Mouse (Mus musculus): ENCODE data around the gene Kcnt1. TPM values are rescaled to one million over a fixed set of nuclear protein-coding genes. Genes with fewer than 3 reads are reported as not detected.

Gene Kcnt1
- polyA plus RNA-seq, 1 experiment from 2014 or later: 0.10 TPM

GRCm38 (mm10) chr2:25882276-25882675, 18.7 kb downstream of the Kcnt1 start:
- 53% methylated on average over 1 of the region's 1 CpGs for WGBS

GRCm38 (mm10) chr2:25884756-25885155, 21.2 kb downstream of the Kcnt1 start:
- no peaks in the 10 kb centered on the region for H3K36me3 ChIP-seq (replicated peaks)
- H3K9me3 ChIP-seq: no peaks in the 10 kb centered on the region
- no peaks in the 10 kb centered on the region for H3K4me1 ChIP-seq
- no peak overlapping the region for H3K4me3 ChIP-seq
- peaks cover 5% of the 10 kb centered on the region; the same call in 1 of the 2 replicates for H3K27me3 ChIP-seq (replicated peaks; ENCODE audit: low read depth, poor library complexity, severe bottlenecking)
- WGBS: 76% methylated on average over 3 of the region's 3 CpGs
- no peak for DNase-seq (ENCODE audit: low spot score)
- H3K27ac ChIP-seq (replicated peaks): no peak overlapping the region

More at GRCm38 (mm10) chr2:25882276-25882675, 18.7 kb downstream of the Kcnt1 start:
- Histone ChIP-seq H3K36me3 (replicated peaks) (no peaks in the 10 kb centered on the region), H3K27me3 (replicated peaks; ENCODE audit: low read depth, poor library complexity, severe bottlenecking) (peaks cover 29% of the 10 kb centered on the region), H3K4me1 (peaks cover 9% of the 10 kb centered on the region), H3K9me3 (no peaks in the 10 kb centered on the region), H3K27ac (replicated peaks) (no peak overlapping the region), H3K4me3 (no peak overlapping the region)
- no peak for DNase-seq (ENCODE audit: low spot score)

GRCm38 (mm10) chr2:25887226-25887625, 23.7 kb downstream of the Kcnt1 start:
- H3K4me3 ChIP-seq: no peak overlapping the region
- no peaks in the 10 kb centered on the region for H3K9me3 ChIP-seq
- H3K36me3 ChIP-seq (replicated peaks): no peaks in the 10 kb centered on the region
- DNase-seq (ENCODE audit: low spot score): no peak
- H3K27me3 ChIP-seq (replicated peaks; ENCODE audit: low read depth, poor library complexity, severe bottlenecking): no peaks in the 10 kb centered on the region
- no peaks in the 10 kb centered on the region for H3K4me1 ChIP-seq
- 72% methylated on average over 8 of the region's 8 CpGs for WGBS
- no peak overlapping the region for H3K27ac ChIP-seq (replicated peaks)

- Histone ChIP-seq H3K27ac (replicated peaks) (no peak overlapping the region), H3K4me1 (no peaks in the 10 kb centered on the region), H3K9me3 (no peaks in the 10 kb centered on the region), H3K36me3 (replicated peaks) (no peaks in the 10 kb centered on the region), H3K4me3 (no peak overlapping the region), H3K27me3 (replicated peaks; ENCODE audit: low read depth, poor library complexity, severe bottlenecking) (no peaks in the 10 kb centered on the region)
- WGBS: 66% methylated on average over 5 of the region's 5 CpGs
- DNase-seq (ENCODE audit: low spot score): no peak
Observed at GRCm38 (mm10) chr2:25888144-25888543, 24.6 kb downstream of the Kcnt1 start.

- H3K4me1 ChIP-seq: peaks cover 5% of the 10 kb centered on the region; the same call in 1 of the 2 replicates
- DNase-seq (ENCODE audit: low spot score): no peak
- H3K36me3 ChIP-seq (replicated peaks): no peaks in the 10 kb centered on the region
- no peak overlapping the region for H3K4me3 ChIP-seq
- no peak overlapping the region for H3K27ac ChIP-seq (replicated peaks)
- WGBS: 84% methylated on average over 7 of the region's 7 CpGs
- H3K9me3 ChIP-seq: no peaks in the 10 kb centered on the region
- H3K27me3 ChIP-seq (replicated peaks; ENCODE audit: low read depth, poor library complexity, severe bottlenecking): no peaks in the 10 kb centered on the region
Observed at GRCm38 (mm10) chr2:25892440-25892839, 28.9 kb downstream of the Kcnt1 start.

- H3K36me3 ChIP-seq (replicated peaks): no peaks in the 10 kb centered on the region
- no peak for DNase-seq (ENCODE audit: low spot score)
- WGBS: 82% methylated on average over 9 of the region's 9 CpGs
- no peaks in the 10 kb centered on the region for H3K9me3 ChIP-seq
- H3K27me3 ChIP-seq (replicated peaks; ENCODE audit: low read depth, poor library complexity, severe bottlenecking): no peaks in the 10 kb centered on the region
- no peak overlapping the region for H3K4me3 ChIP-seq
- no peak overlapping the region for H3K27ac ChIP-seq (replicated peaks)
- peaks cover 2% of the 10 kb centered on the region; the same call in 1 of the 2 replicates for H3K4me1 ChIP-seq
Observed at GRCm38 (mm10) chr2:25898970-25899369, 35.4 kb downstream of the Kcnt1 start.

- H3K4me3 ChIP-seq: no peak overlapping the region
- no peaks in the 10 kb centered on the region for H3K36me3 ChIP-seq (replicated peaks)
- no peaks in the 10 kb centered on the region for H3K4me1 ChIP-seq
- no peaks in the 10 kb centered on the region for H3K9me3 ChIP-seq
- no peak for DNase-seq (ENCODE audit: low spot score)
- 85% methylated on average over 12 of the region's 12 CpGs for WGBS
- H3K27ac ChIP-seq (replicated peaks): no peak overlapping the region
- H3K27me3 ChIP-seq (replicated peaks; ENCODE audit: low read depth, poor library complexity, severe bottlenecking): no peaks in the 10 kb centered on the region
Observed at GRCm38 (mm10) chr2:25909872-25910271, 46.3 kb downstream of the Kcnt1 start.

- no peak for DNase-seq (ENCODE audit: low spot score)
- H3K36me3 ChIP-seq (replicated peaks): no peaks in the 10 kb centered on the region
Observed at GRCm38 (mm10) chr2:25913247-25913646, 49.7 kb downstream of the Kcnt1 start.

GRCm38 (mm10) chr2:25914201-25914600, 50.7 kb downstream of the Kcnt1 start:
- Histone ChIP-seq H3K9me3 (no peaks in the 10 kb centered on the region), H3K27me3 (replicated peaks; ENCODE audit: low read depth, poor library complexity, severe bottlenecking) (no peaks in the 10 kb centered on the region), H3K36me3 (replicated peaks) (no peaks in the 10 kb centered on the region), H3K4me1 (no peaks in the 10 kb centered on the region), H3K4me3 (no peak overlapping the region), H3K27ac (replicated peaks) (no peak overlapping the region)
- 79% methylated on average over 4 of the region's 4 CpGs for WGBS
- DNase-seq (ENCODE audit: low spot score): no peak

More at GRCm38 (mm10) chr2:25913247-25913646, 49.7 kb downstream of the Kcnt1 start:
- no peak overlapping the region for H3K27ac ChIP-seq (replicated peaks)
- H3K4me1 ChIP-seq: no peaks in the 10 kb centered on the region
- H3K27me3 ChIP-seq (replicated peaks; ENCODE audit: low read depth, poor library complexity, severe bottlenecking): no peaks in the 10 kb centered on the region
- H3K4me3 ChIP-seq: no peak overlapping the region
- 54% methylated on average over 2 of the region's 2 CpGs for WGBS
- no peaks in the 10 kb centered on the region for H3K9me3 ChIP-seq

GRCm38 (mm10) chr2:25914821-25915220, 51.3 kb downstream of the Kcnt1 start:
- Histone ChIP-seq H3K36me3 (replicated peaks) (no peaks in the 10 kb centered on the region), H3K4me1 (no peaks in the 10 kb centered on the region), H3K9me3 (no peaks in the 10 kb centered on the region), H3K27ac (replicated peaks) (no peak overlapping the region), H3K4me3 (no peak overlapping the region), H3K27me3 (replicated peaks; ENCODE audit: low read depth, poor library complexity, severe bottlenecking) (no peaks in the 10 kb centered on the region)
- 87% methylated on average over 5 of the region's 5 CpGs for WGBS
- DNase-seq (ENCODE audit: low spot score): no peak

GRCm38 (mm10) chr2:25918408-25918807, 54.9 kb downstream of the Kcnt1 start:
- no peak for DNase-seq (ENCODE audit: low spot score)
- H3K9me3 ChIP-seq: no peaks in the 10 kb centered on the region
- no peaks in the 10 kb centered on the region for H3K27me3 ChIP-seq (replicated peaks; ENCODE audit: low read depth, poor library complexity, severe bottlenecking)
- peaks cover 13% of the 10 kb centered on the region for H3K36me3 ChIP-seq (replicated peaks)
- no peaks in the 10 kb centered on the region for H3K4me1 ChIP-seq
- no peak overlapping the region for H3K4me3 ChIP-seq
- H3K27ac ChIP-seq (replicated peaks): no peak overlapping the region
- WGBS: 86% methylated on average over 2 of the region's 2 CpGs

- Histone ChIP-seq H3K27me3 (replicated peaks; ENCODE audit: low read depth, poor library complexity, severe bottlenecking) (no peaks in the 10 kb centered on the region), H3K4me1 (no peaks in the 10 kb centered on the region), H3K27ac (replicated peaks) (no peak overlapping the region), H3K4me3 (no peak overlapping the region), H3K36me3 (replicated peaks) (peaks cover 28% of the 10 kb centered on the region), H3K9me3 (no peaks in the 10 kb centered on the region)
- WGBS: 59% methylated on average over 3 of the region's 3 CpGs
- no peak for DNase-seq (ENCODE audit: low spot score)
Observed at GRCm38 (mm10) chr2:25919972-25920371, 56.4 kb downstream of the Kcnt1 start.

- 87% methylated on average over 2 of the region's 2 CpGs for WGBS
- H3K36me3 ChIP-seq (replicated peaks): peaks cover 67% of the 10 kb centered on the region
- no peak for DNase-seq (ENCODE audit: low spot score)
Observed at GRCm38 (mm10) chr2:25923799-25924198, 60.3 kb downstream of the Kcnt1 start.

GRCm38 (mm10) chr2:25924934-25925333, 61.4 kb downstream of the Kcnt1 start:
- no peak for DNase-seq (ENCODE audit: low spot score)
- 95% methylated on average over 4 of the region's 4 CpGs for WGBS
- Histone ChIP-seq H3K9me3 (no peaks in the 10 kb centered on the region), H3K27me3 (replicated peaks; ENCODE audit: low read depth, poor library complexity, severe bottlenecking) (no peaks in the 10 kb centered on the region), H3K4me1 (no peaks in the 10 kb centered on the region), H3K36me3 (replicated peaks) (peaks cover 78% of the 10 kb centered on the region), H3K4me3 (no peak overlapping the region), H3K27ac (replicated peaks) (no peak overlapping the region)

More at GRCm38 (mm10) chr2:25923799-25924198, 60.3 kb downstream of the Kcnt1 start:
- Histone ChIP-seq H3K27me3 (replicated peaks; ENCODE audit: low read depth, poor library complexity, severe bottlenecking) (no peaks in the 10 kb centered on the region), H3K4me1 (no peaks in the 10 kb centered on the region), H3K9me3 (no peaks in the 10 kb centered on the region), H3K4me3 (no peak overlapping the region), H3K27ac (replicated peaks) (no peak overlapping the region)

All from embryonic facial prominence, embryonic 10.5 days (tissue).